Mouse (Mus musculus) CH12.LX (cell line): ENCODE measurements at regions not wholly inside any gene's neighbourhood (a gene's known extent, or its start where the extent isn't known, plus 50 kb on each side); places are given as distances from the start of the nearest gene placed in this dataset.
A peak's percentile ranks its signal among the peaks of the same experiment; 100 is the strongest.

Source experiments
- DNase-seq: peaks from one replicate; pipeline ENCODE4 v3.0.0-alpha.2; 2013; ENCODE audit errors: extremely low read depth
- H3K27ac ChIP-seq: 2 replicates; pipeline ENCODE4 v1.5.1; 2012; ENCODE audit warnings: low read depth, mild to moderate bottlenecking, control low read depth, moderate library complexity; ENCODE audit not compliant: insufficient read depth
- H3K27me3 ChIP-seq: replicated peaks from 2 replicates; pipeline ENCODE3; 2012; ENCODE audit warnings: inconsistent platforms
- H3K36me3 ChIP-seq, 2 experiments: replicated peaks in 1 of 2; 2 replicates each; pipeline versions ENCODE3 to v1.6.1; 2012; ENCODE audit warnings: inconsistent platforms in 1 of 2, low read length in 1 of 2, mild to moderate bottlenecking in 1 of 2, mixed read lengths in 1 of 2, moderate library complexity in 1 of 2; ENCODE audit not compliant: control insufficient read depth in 1 of 2, insufficient read depth in 1 of 2
- H3K4me1 ChIP-seq, 2 experiments: 2 replicates each; pipeline ENCODE4 v1.6.1; 2012; ENCODE audit warnings: inconsistent platforms in 1 of 2, moderate library complexity in 1 of 2; ENCODE audit not compliant: insufficient read depth in 2 of 2, control insufficient read depth in 1 of 2
- H3K4me2 ChIP-seq: 2 replicates; pipeline ENCODE4 v1.6.1; 2012; ENCODE audit warnings: low read depth, mild to moderate bottlenecking, control low read depth; ENCODE audit not compliant: poor library complexity, insufficient read depth, severe bottlenecking
- H3K4me3 ChIP-seq, 3 experiments: fragments of 150-350 bp in 1 of 3; sonication (generic) in 1 of 3; replicated peaks in 1 of 3; 2 replicates each; pipeline versions ENCODE3 to v1.5.1; 2011 to 2012; ENCODE audit warnings: low read depth in 2 of 3, low read length in 2 of 3, mild to moderate bottlenecking in 2 of 3, moderate library complexity in 2 of 3, control low read depth in 1 of 3, improper control_type of control experiment in 1 of 3, inconsistent platforms in 1 of 3, mixed read lengths in 1 of 3; ENCODE audit not compliant: poor library complexity in 1 of 3
- H3K79me2 ChIP-seq: replicated peaks from 2 replicates; pipeline ENCODE4 v1.6.1; 2012; ENCODE audit warnings: mild to moderate bottlenecking, moderate library complexity; ENCODE audit not compliant: control insufficient read depth, poor library complexity, insufficient read depth, severe bottlenecking; ENCODE audit errors: extremely low read depth
- H3K9ac ChIP-seq: 2 replicates; pipeline ENCODE4 v1.6.1; 2012; ENCODE audit warnings: low read depth, mild to moderate bottlenecking, control low read depth, moderate library complexity; ENCODE audit not compliant: insufficient read depth
- H3K9me3 ChIP-seq: replicated peaks from 2 replicates; pipeline ENCODE3; 2012; ENCODE audit warnings: low read length, inconsistent platforms, mixed read lengths
- CHD1 ChIP-seq: IDR thresholded peaks from 2 replicates; pipeline ENCODE4 v1.6.1; 2012; ENCODE audit warnings: low read depth, low read length, improper control_type of control experiment, inconsistent platforms
- CHD2 ChIP-seq: IDR thresholded peaks from 2 replicates; pipeline ENCODE4 v1.6.1; 2011; ENCODE audit warnings: low read length, improper control_type of control experiment
- CTCF ChIP-seq, 2 experiments: IDR thresholded peaks in 1 of 2; conservative IDR thresholded peaks in 1 of 2; 2 replicates each; pipeline ENCODE4 v1.5.1; 2011 to 2012; ENCODE audit warnings: low read depth in 2 of 2, low read length in 2 of 2, improper control_type of control experiment in 1 of 2, inconsistent platforms in 1 of 2, mild to moderate bottlenecking in 1 of 2, moderate library complexity in 1 of 2
- ELF1 ChIP-seq: IDR thresholded peaks from 2 replicates; pipeline ENCODE4 v1.6.1; 2014; ENCODE audit warnings: low read depth, mild to moderate bottlenecking, inconsistent platforms, low read length, improper control_type of control experiment
- ETS1 ChIP-seq: conservative IDR thresholded peaks from 2 replicates; pipeline ENCODE4 v1.6.1; 2012; ENCODE audit warnings: low read depth, mild to moderate bottlenecking, inconsistent platforms, low read length, improper control_type of control experiment, moderate library complexity
- GABPA ChIP-seq: IDR thresholded peaks from 2 replicates; pipeline ENCODE4 v1.6.1; 2012; ENCODE audit warnings: low read depth, low read length, improper control_type of control experiment, inconsistent platforms; ENCODE audit not compliant: insufficient replicate concordance
- HCFC1 ChIP-seq: IDR thresholded peaks from 2 replicates; pipeline ENCODE4 v1.6.1; 2012; ENCODE audit warnings: low read depth, mild to moderate bottlenecking, inconsistent platforms, low read length, improper control_type of control experiment
- JUND ChIP-seq: conservative IDR thresholded peaks from 2 replicates; pipeline ENCODE4 v1.6.1; 2011; ENCODE audit warnings: low read depth, low read length, improper control_type of control experiment
- KAT2A ChIP-seq: IDR thresholded peaks from 2 replicates; pipeline ENCODE4 v1.6.1; 2012; ENCODE audit warnings: low read length, improper control_type of control experiment, inconsistent platforms; ENCODE audit not compliant: insufficient replicate concordance
- MAFK ChIP-seq: IDR thresholded peaks from 2 replicates; pipeline ENCODE4 v1.6.1; 2011; ENCODE audit warnings: low read length, improper control_type of control experiment; ENCODE audit not compliant: insufficient replicate concordance
- MAX ChIP-seq: IDR thresholded peaks from 2 replicates; pipeline ENCODE4 v1.6.1; 2011; ENCODE audit warnings: low read length, improper control_type of control experiment
- MEF2A ChIP-seq: IDR thresholded peaks from 2 replicates; pipeline ENCODE4 v1.6.1; 2014; ENCODE audit warnings: low read depth, mild to moderate bottlenecking, inconsistent platforms, low read length, improper control_type of control experiment, borderline replicate concordance
- MXI1 ChIP-seq: IDR thresholded peaks from 2 replicates; pipeline ENCODE4 v1.6.1; 2011; ENCODE audit warnings: mild to moderate bottlenecking, low read depth, low read length, improper control_type of control experiment
- TBP ChIP-seq: conservative IDR thresholded peaks from 2 replicates; pipeline ENCODE4 v1.6.1; 2011; ENCODE audit warnings: low read depth, low read length, improper control_type of control experiment
- TCF12 ChIP-seq: IDR thresholded peaks from 2 replicates; pipeline ENCODE4 v1.6.1; 2014; ENCODE audit warnings: low read depth, mild to moderate bottlenecking, inconsistent platforms, low read length, improper control_type of control experiment
- UBTF ChIP-seq: IDR thresholded peaks from 2 replicates; pipeline ENCODE4 v1.6.1; 2012; ENCODE audit warnings: low read depth, mild to moderate bottlenecking, inconsistent platforms, low read length, improper control_type of control experiment, moderate library complexity
- USF1 ChIP-seq: IDR thresholded peaks from 2 replicates; pipeline ENCODE4 v1.6.1; 2014; ENCODE audit warnings: low read depth, mild to moderate bottlenecking, inconsistent platforms, low read length, improper control_type of control experiment
- USF2 ChIP-seq: conservative IDR thresholded peaks from 2 replicates; pipeline ENCODE4 v1.6.1; 2011; ENCODE audit warnings: low read depth, low read length, improper control_type of control experiment
- ZC3H11A ChIP-seq: IDR thresholded peaks from 2 replicates; pipeline ENCODE4 v1.6.1; 2012; ENCODE audit warnings: low read depth, mild to moderate bottlenecking, inconsistent platforms, low read length, improper control_type of control experiment
- ZKSCAN1 ChIP-seq: IDR thresholded peaks from 2 replicates; pipeline ENCODE4 v1.6.1; 2012; ENCODE audit warnings: low read depth, inconsistent platforms, low read length, improper control_type of control experiment, borderline replicate concordance
- dilution Hi-C: fragments of 300-500 bp; cut with MboI; formaldehyde crosslinking; loops from 2 replicates; pipeline ENCODE4 v1.14.3; 2020; ENCODE audit warnings: low sequenced_read_pairs; ENCODE audit not compliant: extremely low pct_unique_long_range_greater_than_20kb, extremely low pct_ligation_motif_present
- in situ Hi-C: fragments of 300-500 bp; cut with MboI; formaldehyde crosslinking; loops from 3 replicates; pipeline ENCODE4 v1.14.3; 2019; ENCODE audit warnings: low sequenced_read_pairs, low pct_ligation_motif_present, low pct_unique_long_range_greater_than_20kb, mixed read lengths

DNA sequence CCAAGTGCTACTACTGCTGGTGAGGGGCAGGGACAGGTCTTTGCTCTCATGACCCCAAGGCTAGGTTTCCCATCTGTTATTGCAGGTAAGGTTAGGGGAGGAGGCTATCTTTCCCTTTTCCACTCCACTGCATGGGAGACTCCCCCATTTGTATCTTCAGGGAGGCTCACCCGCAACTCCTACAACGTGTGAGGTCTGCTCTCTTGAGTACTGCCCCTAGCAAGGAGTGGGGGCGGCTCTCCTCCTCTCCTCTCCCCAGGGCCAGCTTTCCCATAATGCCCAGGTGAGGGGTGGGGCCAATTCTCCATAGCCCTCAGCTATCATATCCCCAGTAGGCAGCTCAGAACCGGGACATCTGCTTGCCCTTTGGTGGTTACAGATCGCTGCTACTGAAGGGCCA, 113.9 kb upstream of the Tenm3 start:
- H3K9ac ChIP-seq: no peak overlapping the region
- peaks cover 61% of the 10 kb centered on the region for H3K9me3 ChIP-seq
- no peak overlapping the region for H3K27ac ChIP-seq
- H3K4me3 ChIP-seq: peak overlapping the region in 1 of 3 experiments; percentile 5
- no peaks in the 10 kb centered on the region for H3K79me2 ChIP-seq
- DNase-seq: no peak
- no peaks in the 10 kb centered on the region for H3K4me1 ChIP-seq
- dilution Hi-C loops (no loop called here), in situ Hi-C loops (no loop called here)
- no peaks in the 10 kb centered on the region for H3K27me3 ChIP-seq
- no peak overlapping the region for H3K4me2 ChIP-seq
- TF ChIP-seq MAFK: no peak
- no peak for TF ChIP-seq UBTF
- TF ChIP-seq ZC3H11A: no peak
- TF ChIP-seq TCF12: no peak
- TF ChIP-seq CHD1: no peak
- TF ChIP-seq ELF1: no peak
- TF ChIP-seq HCFC1: no peak
- no peak for TF ChIP-seq MAX
- no peak for TF ChIP-seq USF2
- no peak for TF ChIP-seq ZKSCAN1
- TF ChIP-seq JUND: no peak
- no peak for TF ChIP-seq CHD2
- TF ChIP-seq ETS1: no peak
- no peak for TF ChIP-seq MEF2A
- no peaks in the 10 kb centered on the region for H3K36me3 ChIP-seq

DNA sequence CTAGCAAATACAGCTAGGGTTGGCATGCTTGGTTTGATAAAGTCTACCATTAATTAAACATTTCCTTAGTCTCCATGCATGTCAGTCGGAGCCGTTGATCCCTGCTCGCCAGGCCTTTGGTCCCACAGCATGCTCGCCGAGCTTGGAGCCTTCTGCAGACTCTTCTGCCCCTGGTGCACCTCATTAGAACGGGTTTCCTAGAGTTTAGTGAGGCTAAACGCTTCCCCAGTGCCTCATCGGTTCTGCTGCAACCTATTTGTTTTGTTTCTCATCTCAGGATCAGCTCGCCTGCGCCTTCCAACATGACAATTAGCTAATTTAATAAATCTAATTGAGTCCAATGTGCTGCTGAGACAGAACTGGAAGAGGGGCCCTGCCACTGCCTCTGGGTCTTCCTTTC, 107.7 kb upstream of the Tenm3 start:
- Histone ChIP-seq H3K9me3 (peaks cover 47% of the 10 kb centered on the region), H3K27me3 (no peaks in the 10 kb centered on the region), H3K4me3 (no peak overlapping the region), H3K36me3 (no peaks in the 10 kb centered on the region), H3K4me1 (no peaks in the 10 kb centered on the region), H3K4me2 (no peak overlapping the region), H3K79me2 (no peaks in the 10 kb centered on the region), H3K9ac (no peak overlapping the region), H3K27ac (no peak overlapping the region)
- TF ChIP-seq ETS1 (no peak), USF1 (no peak), ELF1 (no peak), CTCF (conservative IDR thresholded peaks at IDR 0.05 in 1 of 2, IDR thresholded peaks at IDR 0.05 in 1 of 2; ENCODE audit: low read depth in 2 of 2, low read length in 2 of 2) (no peak), GABPA (no peak), MXI1 (no peak), KAT2A (no peak), MEF2A (no peak), TBP (no peak), ZKSCAN1 (no peak)
- in situ Hi-C loops: no loop called here
- dilution Hi-C loops: no loop called here
- DNase-seq: no peak
